Comparison of ENCODE assay signal across 8 mouse cellular contexts in the genomic region with DNA sequence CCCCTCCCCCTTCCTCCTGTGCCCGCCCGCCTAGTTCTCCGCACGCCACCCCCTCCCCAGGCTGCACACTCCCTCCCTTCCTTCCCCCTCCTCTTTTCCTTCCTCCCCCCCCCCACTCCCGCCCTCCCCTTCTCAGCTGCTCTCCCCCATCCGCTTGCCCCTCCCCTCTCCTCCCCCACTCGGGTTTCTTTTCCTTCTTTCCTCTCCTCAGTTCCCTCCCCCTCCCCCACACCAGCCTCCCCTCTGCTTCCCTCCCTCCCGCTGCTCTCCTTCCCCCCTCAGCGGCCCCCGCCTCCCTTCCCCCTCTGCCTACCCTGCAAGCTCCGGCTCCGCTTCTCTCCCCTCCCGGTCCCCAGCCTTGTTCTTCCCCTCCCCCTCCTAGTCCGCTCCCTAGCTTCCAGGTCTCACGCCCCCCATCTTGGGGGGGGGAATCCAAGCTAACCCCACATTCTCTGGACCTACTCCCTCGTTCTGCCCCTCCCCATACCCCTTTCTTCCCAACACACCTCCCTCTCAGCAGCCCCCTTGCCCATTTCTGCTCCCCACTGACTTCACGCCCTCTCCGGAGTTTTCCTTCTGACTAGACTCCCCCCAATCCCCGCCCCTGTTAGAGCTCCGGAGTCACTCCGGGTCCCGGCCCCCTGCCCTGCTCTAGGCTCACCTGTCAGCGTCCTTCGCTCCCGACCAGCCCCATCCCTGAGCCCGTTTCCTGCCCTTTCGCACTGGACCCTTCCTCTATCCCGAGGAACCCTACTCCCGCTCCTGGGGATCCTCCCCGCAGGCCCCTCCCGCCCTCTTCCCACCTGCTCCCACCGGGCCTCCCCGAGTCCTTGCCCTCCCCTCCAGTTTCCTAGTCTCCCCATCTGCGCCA. TPM values are rescaled to one million over a fixed set of nuclear protein-coding genes. Genes with fewer than 3 reads are reported as not detected.
A peak's percentile ranks its signal among the peaks of the same experiment; 100 is the strongest.
DNase-seq lines count a peak whose midpoint lies in the region; ATAC-seq and TF ChIP-seq lines count a peak whose summit lies in the region.

No protein-coding gene starts in this region.

- H3K36me3 ChIP-seq in ES-E14 (ENCODE audit: control insufficient read depth, insufficient read depth, low read length, poor library complexity, severe bottlenecking): no peaks in the 10 kb centered on the region
- peaks cover 16% of the 10 kb centered on the region for H3K36me3 ChIP-seq in heart, embryonic 15.5 days

- WGBS in heart, embryonic 15.5 days: 3% methylated on average over 34 of the region's 34 CpGs

- no peak for TF ChIP-seq CTCF in bone marrow macrophage, adult 2 months (IDR thresholded peaks at IDR 0.05; ENCODE audit: low read depth, low read length)
- TF ChIP-seq CTCF in embryonic fibroblast, embryonic 13.5 days (IDR thresholded peaks at IDR 0.05; ENCODE audit: borderline replicate concordance, insufficient read depth, low read length): no peak

- H3K4me2 ChIP-seq in heart, embryonic 15.5 days: peak overlapping the region; percentile 98

- H3K9ac ChIP-seq in ES-E14 (ENCODE audit: insufficient read depth, low read depth, low read length, poor library complexity, severe bottlenecking): peak overlapping the region; percentile 62
- H3K9ac ChIP-seq in heart, embryonic 15.5 days: peak overlapping the region; percentile 90

- in situ Hi-C loops in ES-E14 (cut with MboI; ENCODE audit: low sequenced_read_pairs in 2 of 2, unreplicated experiment in 2 of 2): no loop called here

- ATAC-seq in heart, embryonic 15.5 days (replicated peaks; ENCODE audit: insufficient number of reproducible peaks, insufficient read depth, low FRiP score, low read depth): peak; percentile 64

- TF ChIP-seq POLR2A in bone marrow macrophage, adult 2 months (IDR thresholded peaks at IDR 0.05; ENCODE audit: borderline replicate concordance, low read depth, low read length): no peak
- peak; percentile 40 for TF ChIP-seq POLR2A in embryonic fibroblast, embryonic 13.5 days (IDR thresholded peaks at IDR 0.05; ENCODE audit: low read depth, low read length)

- DNase-seq in ES-E14 (ENCODE audit: low read depth, low spot score): peak; percentile 75
- peak; percentile 36 to 66 for DNase-seq in layer of hippocampus, postnatal 25 days (ENCODE audit: extremely low spot score in 1 of 2, low spot score in 1 of 2)
- peak; percentile 86 for DNase-seq in lung, postnatal 14 days
- peak; percentile 68 for DNase-seq in retina, postnatal 7 days (ENCODE audit: low read depth, low spot score)
- no peak for DNase-seq in natural killer cell, adult 2 months (ENCODE audit: low spot score in 2 of 2)

- peak overlapping the region; percentile 54; the same call in 1 of the 2 replicates for H3K27ac ChIP-seq in ES-E14 (ENCODE audit: insufficient read depth, low read depth, low read length, poor library complexity, severe bottlenecking)
- peak overlapping the region; percentile 74 for H3K27ac ChIP-seq in bone marrow macrophage, adult 2 months (ENCODE audit: insufficient read depth, low read depth, low read length)
- peak overlapping the region; percentile 24; the same call in 1 of the 2 replicates for H3K27ac ChIP-seq in embryonic fibroblast, embryonic 13.5 days (ENCODE audit: insufficient read depth, low read length)
- H3K27ac ChIP-seq in heart, embryonic 15.5 days: peak overlapping the region; percentile 94

- H3K4me3 ChIP-seq in ES-E14 (ENCODE audit: insufficient read depth in 1 of 2, low read depth in 1 of 2, low read length in 2 of 2, poor library complexity in 1 of 2, severe bottlenecking in 1 of 2): peak overlapping the region; percentile 71 to 80
- H3K4me3 ChIP-seq in bone marrow macrophage, adult 2 months (ENCODE audit: insufficient read depth, low read length): peak overlapping the region; percentile 69
- H3K4me3 ChIP-seq in embryonic fibroblast, embryonic 13.5 days (ENCODE audit: insufficient read depth, low read length): peak overlapping the region; percentile 69
- H3K4me3 ChIP-seq in heart, embryonic 15.5 days: peak overlapping the region; percentile 92

- no peaks in the 10 kb centered on the region for H3K9me3 ChIP-seq in ES-E14 (ENCODE audit: control insufficient read depth, insufficient read depth, low read depth, low read length)
- no peaks in the 10 kb centered on the region for H3K9me3 ChIP-seq in heart, embryonic 15.5 days (replicated peaks)

- H3K27me3 ChIP-seq in heart, embryonic 15.5 days: 0 out of 2 replicates have a peak, but pooled peaks cover 4% of the 10 kb centered on the region

- H3K4me1 ChIP-seq in ES-E14 (ENCODE audit: control insufficient read depth in 2 of 2, insufficient read depth in 2 of 2, low read length in 2 of 2, poor library complexity in 1 of 2): peaks cover 0 to 18% of the 10 kb centered on the region in 2 experiments; a peak in 2 of 4 replicates
- H3K4me1 ChIP-seq in bone marrow macrophage, adult 2 months (ENCODE audit: control insufficient read depth, insufficient read depth, low read length): peaks cover 11% of the 10 kb centered on the region
- no peaks in the 10 kb centered on the region for H3K4me1 ChIP-seq in embryonic fibroblast, embryonic 13.5 days (ENCODE audit: control insufficient read depth, insufficient read depth, low read length)
- peaks cover 30% of the 10 kb centered on the region for H3K4me1 ChIP-seq in heart, embryonic 15.5 days (replicated peaks)

TF ChIP-seq in ES-E14, 5 proteins besides CTCF, POLR2A, EP300 and RAD21:
- TF ChIP-seq ZC3H11A (IDR thresholded peaks at IDR 0.05; ENCODE audit: borderline replicate concordance, low read depth, low read length) (no peak), ZNF384 (IDR thresholded peaks at IDR 0.05; ENCODE audit: low read depth, low read length) (no peak), CHD2 (IDR thresholded peaks at IDR 0.05; ENCODE audit: low read depth, low read length) (no peak), HCFC1 (IDR thresholded peaks at IDR 0.05; ENCODE audit: borderline replicate concordance, insufficient read depth, low read length) (no peak), MAFK (IDR thresholded peaks at IDR 0.05; ENCODE audit: insufficient read depth, low read depth, low read length) (no peak)

RNA-seq across cellular contexts. Expression of gene Zfp467, which starts 1.1 kb away (rescaled TPM):
- 0.53 and 1.3 TPM in 2 replicates for total RNA-seq in ES-E14 (2012; rRNA removed)
- polyA plus RNA-seq in bone marrow macrophage, adult 2 months (2012; ENCODE audit: insufficient read depth, insufficient read length, missing spikeins): 44.4 and 50.9 TPM in 2 replicates
- polyA plus RNA-seq in embryonic fibroblast, embryonic 13.5 days (2011; ENCODE audit: insufficient read length, low read depth, missing spikeins): 10.6 and 14.7 TPM in 2 replicates
- 18.5 and 20.4 TPM in 2 replicates for polyA plus RNA-seq in heart, embryonic 15.5 days (2015; fragmentation: Nextera tagmentation; extraction: Ambion mirVana)
- total RNA-seq in layer of hippocampus, postnatal 25 days (2021): 10 to 100 TPM; 19.9 to 26.3 TPM

RNA-seq across cellular contexts. Expression of gene Sspo, which starts 3.5 kb away (rescaled TPM):
- 0.27 and 1.2 TPM in 2 replicates for total RNA-seq in ES-E14 (2012; rRNA removed)
- 0.11 TPM in 1 of 2 replicates, not detected in the other for polyA plus RNA-seq in bone marrow macrophage, adult 2 months (2012; ENCODE audit: insufficient read depth, insufficient read length, missing spikeins)
- polyA plus RNA-seq in embryonic fibroblast, embryonic 13.5 days (2011; ENCODE audit: insufficient read length, low read depth, missing spikeins): 0.08 and 0.21 TPM in 2 replicates
- polyA plus RNA-seq in heart, embryonic 15.5 days (2015; fragmentation: Nextera tagmentation; extraction: Ambion mirVana): 0.16 and 0.51 TPM in 2 replicates
- 1 to 10 TPM; 1.2 to 2.9 TPM for total RNA-seq in layer of hippocampus, postnatal 25 days (2021)

RNA-seq across cellular contexts. Expression of gene Krba1, which starts 49.2 kb away (rescaled TPM):
- 22.8 and 24.9 TPM in 2 replicates for total RNA-seq in ES-E14 (2012; rRNA removed)
- 4.3 and 5.1 TPM in 2 replicates for polyA plus RNA-seq in bone marrow macrophage, adult 2 months (2012; ENCODE audit: insufficient read depth, insufficient read length, missing spikeins)
- polyA plus RNA-seq in embryonic fibroblast, embryonic 13.5 days (2011; ENCODE audit: insufficient read length, low read depth, missing spikeins): 10.8 and 15.6 TPM in 2 replicates
- polyA plus RNA-seq in heart, embryonic 15.5 days (2015; fragmentation: Nextera tagmentation; extraction: Ambion mirVana): 15.4 and 18.6 TPM in 2 replicates
- 10 to 100 TPM; 35.5 to 43.2 TPM for total RNA-seq in layer of hippocampus, postnatal 25 days (2021)

Comparison
In these comparisons a context has a peak if more than half of its experiments do, and no peak if none do; other contexts are left out.
1. DNase-seq: peak in ES-E14 (single experiment), layer of hippocampus, postnatal 25 days (2 of 2), lung, postnatal 14 days (single experiment) and retina, postnatal 7 days (single experiment); none in natural killer cell, adult 2 months (0 of 2).
2. H3K27ac ChIP-seq: peak in every context shown above with its lines; median percentile 94 in heart, embryonic 15.5 days; 74 in bone marrow macrophage, adult 2 months; 54 in ES-E14; 24 in embryonic fibroblast, embryonic 13.5 days.
3. Peak in every context shown above with its lines, with median percentiles within 50 percentile points of each other: H3K4me3 ChIP-seq.